Mouse (Mus musculus): ENCODE results near the gene Rbm39. TPM values are rescaled to one million over a fixed set of nuclear protein-coding genes. Genes with fewer than 3 reads are reported as not detected.

Rbm39 gene
- polyA plus RNA-seq (2016; fragmentation: Nextera tagmentation; extraction: Ambion mirVana): 697 and 698 TPM in 2 replicates

GRCm38 (mm10) chr2:156180094-156180821 is at the start of gene Rbm39:
Gene Rbm39, minus strand, starts transcription at chr2:156180238.
- Histone ChIP-seq H3K4me3 (peak within 1 kb of the TSS; percentile 99), H3K4me1 (peaks cover 22% of the 10 kb centered on the region), H3K27ac (replicated peaks) (peak within 1 kb of the TSS; percentile 97), H3K9me3 (no peaks in the 10 kb centered on the region), H3K27me3 (no peaks in the 10 kb centered on the region), H3K36me3 (peaks cover 24% of the 10 kb centered on the region), H3K4me2 (replicated peaks) (peak within 1 kb of the TSS; percentile 88), H3K9ac (replicated peaks) (peak within 1 kb of the TSS; percentile 100)
- under 1% methylated on average over 47 of the region's 47 CpGs for WGBS
- peak; percentile 98 for ATAC-seq (ENCODE audit: low FRiP score, low read depth)

DNA sequence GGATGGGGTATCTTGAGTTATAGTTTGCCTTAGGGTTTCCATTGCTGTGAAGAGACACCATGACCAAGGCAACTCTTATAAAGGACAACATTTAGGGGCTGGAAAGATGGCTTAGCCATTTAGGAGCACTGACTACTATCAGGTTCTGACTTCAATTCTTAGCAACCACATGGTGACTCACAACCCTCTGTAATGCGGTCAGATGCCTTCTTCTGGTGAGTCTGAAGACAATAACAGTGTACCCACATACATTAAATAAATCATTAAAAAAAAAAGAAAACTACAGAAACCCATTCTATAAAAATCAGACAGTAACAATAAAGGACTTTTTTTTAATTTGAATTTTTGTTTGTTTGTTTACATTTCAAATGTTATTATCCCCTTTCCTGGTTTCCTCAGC is 49.1 kb upstream of the Rbm39 start:
- no peaks in the 10 kb centered on the region for H3K27me3 ChIP-seq
- ATAC-seq (ENCODE audit: low FRiP score, low read depth): no peak
- H3K4me2 ChIP-seq (replicated peaks): no peak overlapping the region
- WGBS: 100% methylated on average over 1 of the region's 1 CpGs
- no peak overlapping the region for H3K4me3 ChIP-seq
- H3K4me1 ChIP-seq: no peaks in the 10 kb centered on the region
- H3K27ac ChIP-seq (replicated peaks): no peak overlapping the region
- H3K9ac ChIP-seq (replicated peaks): no peak overlapping the region
- H3K36me3 ChIP-seq: peaks cover 53% of the 10 kb centered on the region
- no peaks in the 10 kb centered on the region for H3K9me3 ChIP-seq

DNA sequence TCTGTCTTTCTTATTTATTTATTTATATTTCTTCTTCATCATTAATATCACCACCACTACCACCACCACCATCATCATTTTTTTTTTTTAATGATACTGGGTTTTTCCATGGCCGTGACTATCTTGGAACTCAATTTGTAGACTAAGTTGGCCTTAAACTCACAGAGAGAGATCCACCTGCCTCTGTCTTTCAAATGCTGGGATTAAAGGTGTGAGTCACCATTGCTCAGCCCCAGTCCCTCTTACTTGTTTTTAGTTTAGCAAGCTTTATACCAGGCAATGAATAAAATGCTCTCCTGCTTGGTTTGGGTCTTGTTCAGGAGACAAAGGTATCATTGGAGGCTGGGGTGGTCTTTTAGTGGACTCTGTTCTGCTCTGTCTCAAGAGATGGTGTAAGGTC is 47.7 kb upstream of the Rbm39 start:
- H3K9me3 ChIP-seq: no peaks in the 10 kb centered on the region
- ATAC-seq (ENCODE audit: low FRiP score, low read depth): no peak
- 100% methylated on average over 1 of the region's 1 CpGs for WGBS
- no peaks in the 10 kb centered on the region for H3K27me3 ChIP-seq
- H3K9ac ChIP-seq (replicated peaks): no peak overlapping the region
- H3K4me1 ChIP-seq: no peaks in the 10 kb centered on the region
- no peak overlapping the region for H3K27ac ChIP-seq (replicated peaks)
- peaks cover 53% of the 10 kb centered on the region for H3K36me3 ChIP-seq
- H3K4me3 ChIP-seq: no peak overlapping the region
- no peak overlapping the region for H3K4me2 ChIP-seq (replicated peaks)

DNA sequence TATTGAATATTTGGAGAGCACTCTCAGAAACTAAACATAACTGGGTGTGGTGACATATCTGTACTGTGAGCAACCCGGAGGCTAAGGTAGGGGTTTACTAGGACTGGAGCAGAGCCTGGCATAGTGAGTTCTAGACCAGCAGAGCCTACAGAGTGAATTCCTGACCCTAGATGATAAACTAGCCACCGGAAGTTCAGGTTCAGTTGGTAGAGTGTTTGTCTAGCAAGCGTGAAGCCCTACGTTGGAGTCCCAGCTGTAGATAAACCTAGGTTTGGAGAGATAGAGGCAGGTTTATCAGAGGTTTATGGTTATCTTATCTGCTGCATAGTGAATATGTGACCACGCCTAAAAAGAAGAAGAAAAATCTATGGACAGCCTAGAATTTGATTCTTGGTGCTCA is 44.0 kb upstream of the Rbm39 start:
- H3K27me3 ChIP-seq: no peaks in the 10 kb centered on the region
- H3K4me3 ChIP-seq: no peak overlapping the region
- no peak overlapping the region for H3K9ac ChIP-seq (replicated peaks)
- WGBS: 97% methylated on average over 5 of the region's 5 CpGs
- no peaks in the 10 kb centered on the region for H3K4me1 ChIP-seq
- H3K27ac ChIP-seq (replicated peaks): no peak overlapping the region
- peaks cover 43% of the 10 kb centered on the region for H3K36me3 ChIP-seq
- H3K4me2 ChIP-seq (replicated peaks): no peak overlapping the region
- no peak for ATAC-seq (ENCODE audit: low FRiP score, low read depth)
- H3K9me3 ChIP-seq: no peaks in the 10 kb centered on the region

GRCm38 (mm10) chr2:156222100-156222499 is 42.1 kb upstream of the Rbm39 start:
- no peak for ATAC-seq (ENCODE audit: low FRiP score, low read depth)
- H3K27ac ChIP-seq (replicated peaks): no peak overlapping the region
- H3K4me2 ChIP-seq (replicated peaks): no peak overlapping the region
- H3K9me3 ChIP-seq: no peaks in the 10 kb centered on the region
- 0 out of 2 replicates have a peak, but pooled peaks cover 3% of the 10 kb centered on the region for H3K4me1 ChIP-seq
- H3K36me3 ChIP-seq: peaks cover 35% of the 10 kb centered on the region
- no peak overlapping the region for H3K9ac ChIP-seq (replicated peaks)
- H3K27me3 ChIP-seq: no peaks in the 10 kb centered on the region
- H3K4me3 ChIP-seq: no peak overlapping the region

DNA sequence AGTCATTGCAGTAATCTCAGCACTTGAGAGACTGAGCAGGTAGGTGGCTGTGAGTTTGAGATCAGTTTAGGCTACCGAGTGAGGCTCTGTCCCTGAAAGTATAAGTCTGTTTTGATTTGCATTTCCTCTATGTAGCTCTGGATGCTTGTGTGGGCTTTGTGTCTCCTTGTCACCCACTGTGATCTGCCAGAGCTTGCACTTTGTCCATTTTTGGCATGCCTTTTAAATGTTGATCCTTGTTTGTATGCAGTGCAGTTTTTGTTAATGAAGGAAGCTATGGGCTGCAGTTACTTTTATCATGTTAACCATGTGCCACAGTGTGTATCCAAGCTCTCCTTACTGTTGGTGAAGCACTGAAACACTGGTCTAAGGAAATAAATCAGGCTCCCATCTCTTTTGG is 37.7 kb upstream of the Rbm39 start:
- Histone ChIP-seq H3K4me2 (replicated peaks) (no peak overlapping the region), H3K27ac (replicated peaks) (no peak overlapping the region), H3K4me1 (0 out of 2 replicates have a peak, but pooled peaks cover 3% of the 10 kb centered on the region), H3K9me3 (no peaks in the 10 kb centered on the region), H3K9ac (replicated peaks) (no peak overlapping the region), H3K36me3 (peaks cover 8% of the 10 kb centered on the region), H3K4me3 (no peak overlapping the region), H3K27me3 (no peaks in the 10 kb centered on the region)
- no peak for ATAC-seq (ENCODE audit: low FRiP score, low read depth)
- 32% methylated on average over 1 of the region's 1 CpGs for WGBS

- Histone ChIP-seq H3K9me3 (no peaks in the 10 kb centered on the region), H3K4me2 (replicated peaks) (no peak overlapping the region), H3K27me3 (no peaks in the 10 kb centered on the region), H3K4me1 (peaks cover 18% of the 10 kb centered on the region), H3K27ac (replicated peaks) (no peak overlapping the region), H3K36me3 (peaks cover 45% of the 10 kb centered on the region), H3K9ac (replicated peaks) (no peak overlapping the region), H3K4me3 (no peak overlapping the region)
- ATAC-seq (ENCODE audit: low FRiP score, low read depth): no peak
- 92% methylated on average over 6 of the region's 6 CpGs for WGBS
These were observed 23.9 kb upstream of the Rbm39 start for GRCm38 (mm10) chr2:156203917-156204316.

DNA sequence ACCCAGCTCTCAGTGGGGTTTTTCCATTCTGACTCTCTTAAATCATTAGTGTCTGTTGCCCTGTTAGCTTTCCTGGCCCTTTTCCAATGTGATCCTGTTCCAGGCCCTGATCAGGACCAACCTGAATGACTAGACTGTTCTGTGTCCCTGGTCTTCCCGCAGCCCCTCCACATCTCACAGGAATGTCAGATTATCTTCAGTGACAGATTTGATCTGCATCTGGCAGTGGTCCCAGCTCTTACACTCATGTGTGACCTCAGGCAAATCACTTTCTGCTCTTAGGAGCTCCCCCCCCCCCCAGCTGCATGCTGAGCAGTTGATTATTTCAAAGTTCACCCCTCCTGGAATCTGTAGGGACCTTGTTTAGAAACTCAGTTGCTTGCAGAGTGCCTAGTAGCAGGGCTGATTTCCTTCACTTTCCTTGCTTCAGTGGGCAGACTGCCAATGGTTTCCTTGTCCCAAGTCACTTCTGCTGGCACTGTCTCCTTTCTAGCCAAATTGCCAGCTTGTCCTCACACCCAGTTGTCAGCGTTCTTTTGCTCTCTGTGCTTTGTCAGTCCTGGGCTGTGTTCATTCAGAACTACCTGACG is 22.9 kb upstream of the Rbm39 start:
- H3K4me3 ChIP-seq: no peak overlapping the region
- WGBS: 80% methylated on average over 3 of the region's 3 CpGs
- no peaks in the 10 kb centered on the region for H3K9me3 ChIP-seq
- peaks cover 25% of the 10 kb centered on the region for H3K4me1 ChIP-seq
- peaks cover 41% of the 10 kb centered on the region for H3K36me3 ChIP-seq
- 0 out of 2 replicates have a peak, but pooled peaks have one; percentile 9 for ATAC-seq (ENCODE audit: low FRiP score, low read depth)
- no peaks in the 10 kb centered on the region for H3K27me3 ChIP-seq
- H3K4me2 ChIP-seq (replicated peaks): no peak overlapping the region
- peak overlapping the region; percentile 49; the same call in 1 of the 2 replicates for H3K27ac ChIP-seq (replicated peaks)
- H3K9ac ChIP-seq (replicated peaks): no peak overlapping the region

DNA sequence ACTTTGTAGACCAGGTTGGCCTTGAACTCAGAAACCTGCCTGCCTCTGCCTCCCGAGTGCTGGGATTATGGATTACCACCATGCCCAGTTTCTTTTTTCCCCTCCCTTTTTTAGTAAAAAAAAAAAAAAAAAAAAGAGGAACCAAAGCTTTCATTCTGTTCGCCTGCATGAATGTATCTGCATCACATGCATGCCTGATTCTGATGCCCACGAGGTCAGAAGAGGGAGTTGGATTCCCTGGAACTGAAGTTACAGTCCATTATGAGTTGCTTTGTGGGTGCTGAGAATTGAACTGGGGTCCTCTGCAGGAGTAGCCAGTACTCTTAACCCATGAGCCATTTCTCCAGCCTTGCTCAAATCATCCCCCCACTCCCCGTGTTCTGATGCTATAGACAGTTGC is 21.4 kb upstream of the Rbm39 start:
- no peak overlapping the region for H3K9ac ChIP-seq (replicated peaks)
- no peak overlapping the region for H3K27ac ChIP-seq (replicated peaks)
- no peaks in the 10 kb centered on the region for H3K27me3 ChIP-seq
- no peaks in the 10 kb centered on the region for H3K9me3 ChIP-seq
- peaks cover 32% of the 10 kb centered on the region for H3K4me1 ChIP-seq
- no peak for ATAC-seq (ENCODE audit: low FRiP score, low read depth)
- no peak overlapping the region for H3K4me3 ChIP-seq
- H3K36me3 ChIP-seq: peaks cover 30% of the 10 kb centered on the region
- no peak overlapping the region for H3K4me2 ChIP-seq (replicated peaks)
- 97% methylated on average over 4 of the region's 4 CpGs for WGBS

GRCm38 (mm10) chr2:156199944-156200343 is 19.9 kb upstream of the Rbm39 start:
- ATAC-seq (ENCODE audit: low FRiP score, low read depth): no peak
- Histone ChIP-seq H3K27ac (replicated peaks) (no peak overlapping the region), H3K27me3 (no peaks in the 10 kb centered on the region), H3K36me3 (peaks cover 22% of the 10 kb centered on the region), H3K9ac (replicated peaks) (no peak overlapping the region), H3K4me3 (no peak overlapping the region), H3K4me2 (replicated peaks) (no peak overlapping the region), H3K4me1 (peaks cover 36% of the 10 kb centered on the region), H3K9me3 (no peaks in the 10 kb centered on the region)
- 67% methylated on average over 3 of the region's 3 CpGs for WGBS

- no peaks in the 10 kb centered on the region for H3K9me3 ChIP-seq
- H3K4me2 ChIP-seq (replicated peaks): peak overlapping the region; percentile 71
- WGBS: 4% methylated on average over 17 of the region's 17 CpGs
- peaks cover 16% of the 10 kb centered on the region for H3K36me3 ChIP-seq
- peaks cover 28% of the 10 kb centered on the region for H3K4me1 ChIP-seq
- peak overlapping the region; percentile 79 for H3K9ac ChIP-seq (replicated peaks)
- no peak for ATAC-seq (ENCODE audit: low FRiP score, low read depth)
- H3K27me3 ChIP-seq: no peaks in the 10 kb centered on the region
- H3K27ac ChIP-seq (replicated peaks): peak overlapping the region; percentile 96
- peak overlapping the region; percentile 75 for H3K4me3 ChIP-seq
These were observed 17.3 kb upstream of the Rbm39 start for GRCm38 (mm10) chr2:156197129-156197911.
